Mouse (Mus musculus): ENCODE data around the gene Actn1.
A peak's percentile ranks its signal among the peaks of the same experiment; 100 is the strongest.
"Not testable (repeated sequence)": the region's sequence is repeated elsewhere in the genome, so short reads cannot be mapped to it uniquely, and the experiment has no call there.

The Actn1 gene

GRCm38 (mm10) chr12:80260056-80260743, at the start of gene Actn1:
Actn1 (minus strand) TSS chr12:80260371.
- DNase-seq, result peak; percentile 88

GRCm38 (mm10) chr12:80307556-80307955, 47.4 kb upstream of the Actn1 start:
- no peak for DNase-seq

GRCm38 (mm10) chr12:80304518-80304917, 44.3 kb upstream of the Actn1 start:
- DNase-seq, result no peak

- peak; percentile 16 for DNase-seq
Observed at GRCm38 (mm10) chr12:80300833-80301456, 40.8 kb upstream of the Actn1 start.

- DNase-seq, result no peak
Observed at GRCm38 (mm10) chr12:80298714-80299113, 38.5 kb upstream of the Actn1 start.

GRCm38 (mm10) chr12:80291895-80292435, 31.8 kb upstream of the Actn1 start:
- DNase-seq, result no peak

- DNase-seq, result peak; percentile 21
Observed at GRCm38 (mm10) chr12:80290964-80291363, 30.8 kb upstream of the Actn1 start.

- DNase-seq, result no peak
Observed at GRCm38 (mm10) chr12:80290483-80290882, 30.3 kb upstream of the Actn1 start.

GRCm38 (mm10) chr12:80289722-80290121, 29.6 kb upstream of the Actn1 start:
- DNase-seq, result no peak

GRCm38 (mm10) chr12:80285890-80286289, 25.7 kb upstream of the Actn1 start:
- DNase-seq, result no peak

GRCm38 (mm10) chr12:80284251-80284650, 24.1 kb upstream of the Actn1 start:
- DNase-seq, result not testable (repeated sequence)

GRCm38 (mm10) chr12:80278866-80279265, 18.7 kb upstream of the Actn1 start:
- no peak for DNase-seq

GRCm38 (mm10) chr12:80277428-80277827, 17.3 kb upstream of the Actn1 start:
- no peak for DNase-seq

- no peak for DNase-seq
Observed at GRCm38 (mm10) chr12:80275187-80275820, 15.1 kb upstream of the Actn1 start.

- no peak for DNase-seq
Observed at GRCm38 (mm10) chr12:80273020-80273686, 13.0 kb upstream of the Actn1 start.

- no peak for DNase-seq
Observed at GRCm38 (mm10) chr12:80271806-80272205, 11.6 kb upstream of the Actn1 start.

GRCm38 (mm10) chr12:80270924-80271323, 10.8 kb upstream of the Actn1 start:
- DNase-seq, result no peak

GRCm38 (mm10) chr12:80269303-80269702, 9.1 kb upstream of the Actn1 start:
- no peak for DNase-seq

GRCm38 (mm10) chr12:80267962-80268361, 7.8 kb upstream of the Actn1 start:
- DNase-seq, result no peak

GRCm38 (mm10) chr12:80264388-80264787, 4.2 kb upstream of the Actn1 start:
- not testable (repeated sequence) for DNase-seq

- DNase-seq, result no peak
Observed at GRCm38 (mm10) chr12:80260744-80261695, 849 bp upstream of the Actn1 start.
